Mouse (Mus musculus) heart, embryonic 12.5 days (tissue): Measurements from ENCODE around the gene Rab30. TPM values are rescaled to one million over a fixed set of nuclear protein-coding genes. Genes with fewer than 3 reads are reported as not detected.

Experiments
- ATAC-seq: fragments of 200-750 bp; cut with Nextera tagmentation; 2 replicates; pipeline ENCODE4 v1.8.0; 2017; ENCODE audit warnings: moderate TSS enrichment, moderate library complexity; ENCODE audit not compliant: insufficient number of reproducible peaks, low FRiP score
- H3K27ac ChIP-seq: fragments of 300-500 bp; sonication (generic); 2 replicates; pipeline ENCODE4 v1.5.1; 2016; ENCODE audit warnings: mild to moderate bottlenecking, moderate library complexity; ENCODE audit not compliant: poor library complexity, severe bottlenecking
- H3K27me3 ChIP-seq: fragments of 300-500 bp; sonication (generic); replicated peaks from 2 replicates; pipeline ENCODE4 v1.6.1; 2016; ENCODE audit warnings: mild to moderate bottlenecking, moderate library complexity
- H3K36me3 ChIP-seq: fragments of 300-500 bp; sonication (generic); 2 replicates; pipeline ENCODE4 v1.6.1; 2016; ENCODE audit warnings: mild to moderate bottlenecking, moderate library complexity
- H3K4me1 ChIP-seq: fragments of 300-500 bp; sonication (generic); replicated peaks from 2 replicates; pipeline ENCODE4 v1.6.1; 2016; ENCODE audit warnings: mild to moderate bottlenecking
- H3K4me2 ChIP-seq: fragments of 300-500 bp; sonication (generic); 2 replicates; pipeline ENCODE4 v1.6.1; 2016; ENCODE audit warnings: mild to moderate bottlenecking, moderate library complexity
- H3K4me3 ChIP-seq: fragments of 300-500 bp; sonication (generic); 2 replicates; pipeline ENCODE4 v1.5.1; 2016; ENCODE audit warnings: mild to moderate bottlenecking
- H3K9ac ChIP-seq: fragments of 300-500 bp; sonication (generic); 2 replicates; pipeline ENCODE4 v1.6.1; 2016; ENCODE audit warnings: mild to moderate bottlenecking, moderate library complexity
- H3K9me3 ChIP-seq: fragments of 300-500 bp; sonication (generic); replicated peaks from 2 replicates; pipeline ENCODE4 v1.6.1; 2016; ENCODE audit warnings: mild to moderate bottlenecking, moderate library complexity
- whole genome bisulfite sequencing: fragments of 180-500 bp; shearing (Covaris S2); methylation state at CpG from one replicate; pipeline ENCODE4 v1.1.7; 2016; 5-methylcytosine and 5-hydroxymethylcytosine counted together
- polyA plus RNA-seq: library from polyadenylated mRNA; unstranded; fragments of >200 nt; fragmentation: Nextera tagmentation; extraction: Ambion mirVana; gene quantifications from 2 replicates; pipeline ENCODE4 v1.2.1, GENCODE M21; 2016

Rab30 gene
- polyA plus RNA-seq, 1 experiment from 2014 or later = 9.4 TPM

DNA sequence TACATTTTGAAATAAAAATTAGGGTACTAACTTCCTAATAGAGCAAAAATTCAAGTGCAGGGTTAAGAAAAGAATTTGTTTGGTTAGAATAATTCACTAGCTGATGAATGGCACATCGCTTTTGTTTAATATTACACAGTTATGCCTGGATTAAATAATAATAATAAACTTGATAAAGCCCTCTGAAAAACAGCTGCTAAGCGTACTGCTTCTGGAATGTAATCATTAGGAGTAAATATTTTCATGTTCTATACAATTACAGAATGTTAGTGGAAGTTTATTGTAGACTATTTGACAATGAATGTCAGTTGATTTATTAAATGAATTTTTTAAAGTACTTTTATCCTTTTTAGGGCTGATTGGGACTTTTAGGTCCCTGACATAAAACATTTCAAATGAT is 100.9 kb downstream of the Rab30 start:
- ATAC-seq = no peak
- no peak overlapping the region for H3K9ac ChIP-seq
- no peaks in the 10 kb centered on the region for H3K9me3 ChIP-seq
- H3K27me3 ChIP-seq = no peaks in the 10 kb centered on the region
- H3K4me1 ChIP-seq = no peaks in the 10 kb centered on the region
- H3K4me3 ChIP-seq = no peak overlapping the region
- no peak overlapping the region for H3K27ac ChIP-seq
- WGBS = 80% methylated on average over 2 of the region's 2 CpGs
- no peak overlapping the region for H3K4me2 ChIP-seq
- no peaks in the 10 kb centered on the region for H3K36me3 ChIP-seq

DNA sequence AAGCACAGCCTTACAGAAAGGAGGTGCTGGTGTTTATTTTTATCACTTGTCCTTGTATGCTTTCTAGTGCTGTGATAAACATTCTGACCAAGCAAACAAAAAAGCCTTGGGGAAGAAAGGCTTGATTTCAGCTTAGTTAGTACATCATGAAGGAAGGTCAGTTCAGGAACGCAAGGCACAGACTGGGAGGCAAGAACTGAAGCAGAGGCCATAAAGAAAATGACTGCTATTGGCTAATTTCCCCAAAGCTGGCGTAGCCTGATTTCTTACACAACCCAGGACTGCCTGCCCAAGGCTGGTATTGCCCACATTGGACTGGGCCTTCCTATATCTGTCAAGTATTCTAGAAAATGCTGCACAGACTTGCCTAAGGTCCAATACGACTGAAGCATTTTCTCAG is 106.8 kb downstream of the Rab30 start:
- Histone ChIP-seq H3K9me3 (no peaks in the 10 kb centered on the region), H3K27me3 (no peaks in the 10 kb centered on the region), H3K4me2 (no peak overlapping the region), H3K4me3 (no peak overlapping the region), H3K27ac (no peak overlapping the region), H3K36me3 (no peaks in the 10 kb centered on the region), H3K9ac (no peak overlapping the region), H3K4me1 (no peaks in the 10 kb centered on the region)
- WGBS = 75% methylated on average over 3 of the region's 3 CpGs
- ATAC-seq = no peak

DNA sequence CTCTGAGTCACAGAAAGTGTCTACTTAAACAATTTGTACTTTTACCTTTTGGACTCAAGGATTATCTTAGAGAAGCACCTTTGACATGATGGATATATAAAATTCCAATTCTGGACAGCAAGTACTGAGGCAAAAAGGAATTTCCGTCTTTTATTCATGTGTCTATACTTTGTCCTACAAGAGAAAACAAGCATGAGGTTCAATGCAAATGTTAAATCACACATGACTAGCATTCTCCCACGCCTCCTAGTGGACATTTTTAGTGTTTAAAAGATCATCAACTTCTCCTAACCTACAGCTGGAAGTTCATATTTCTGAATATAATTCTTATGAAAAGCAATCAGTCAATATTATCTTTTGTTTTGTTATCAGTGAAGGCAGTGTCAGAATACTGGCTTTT is 125.1 kb downstream of the Rab30 start:
- Histone ChIP-seq H3K4me2 (no peak overlapping the region), H3K27me3 (no peaks in the 10 kb centered on the region), H3K9ac (no peak overlapping the region), H3K4me3 (no peak overlapping the region), H3K4me1 (no peaks in the 10 kb centered on the region), H3K36me3 (peaks cover 13% of the 10 kb centered on the region), H3K9me3 (no peaks in the 10 kb centered on the region), H3K27ac (no peak overlapping the region)
- WGBS = 44% methylated on average over 2 of the region's 2 CpGs
- no peak for ATAC-seq

DNA sequence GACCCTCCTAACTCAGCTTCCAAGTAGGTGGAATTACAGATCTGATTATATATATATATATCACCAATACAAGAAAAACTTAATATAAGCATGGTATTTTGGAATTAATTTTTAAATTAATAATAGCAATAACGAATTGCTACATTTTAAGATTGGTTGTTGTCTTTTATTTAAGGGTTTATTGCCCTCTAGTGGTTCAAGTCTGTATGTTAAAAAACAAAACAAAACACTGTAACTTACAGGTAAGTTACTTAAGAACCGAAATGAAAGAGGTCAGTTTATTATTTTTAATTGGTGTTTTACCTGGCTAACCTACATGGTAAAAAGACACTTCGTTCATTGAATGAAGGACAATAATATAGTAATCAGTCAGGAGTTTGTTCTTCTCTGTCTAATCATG is 128.8 kb downstream of the Rab30 start:
- 0 out of 2 replicates have a peak, but pooled peaks cover 10% of the 10 kb centered on the region for H3K36me3 ChIP-seq
- H3K27ac ChIP-seq = no peak overlapping the region
- H3K9me3 ChIP-seq = no peaks in the 10 kb centered on the region
- H3K27me3 ChIP-seq = no peaks in the 10 kb centered on the region
- no peak overlapping the region for H3K4me2 ChIP-seq
- ATAC-seq = no peak
- 69% methylated on average over 3 of the region's 3 CpGs for WGBS
- no peak overlapping the region for H3K9ac ChIP-seq
- no peak overlapping the region for H3K4me3 ChIP-seq
- peaks cover 5% of the 10 kb centered on the region for H3K4me1 ChIP-seq

DNA sequence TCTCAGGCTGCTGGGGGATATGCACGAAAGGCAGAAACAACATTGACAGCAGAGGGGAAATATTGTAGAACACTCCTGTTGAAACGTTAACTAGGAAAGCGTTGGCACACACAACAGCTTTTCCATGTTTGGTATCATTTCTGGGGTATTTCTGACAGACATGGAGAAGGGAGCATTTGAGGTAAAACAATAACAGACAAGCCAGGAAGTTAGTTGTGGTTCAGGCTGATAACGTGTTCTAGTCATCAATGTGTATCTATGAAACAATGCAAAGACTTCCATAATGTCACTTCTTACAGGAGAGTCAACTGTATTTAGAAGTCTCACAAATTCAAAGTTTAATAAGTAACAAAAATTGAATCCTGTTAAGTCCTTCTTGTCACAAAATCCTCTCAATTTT is 130.2 kb downstream of the Rab30 start:
- H3K9me3 ChIP-seq = no peaks in the 10 kb centered on the region
- H3K4me3 ChIP-seq = no peak overlapping the region
- ATAC-seq = no peak
- 0 out of 2 replicates have a peak, but pooled peaks cover 10% of the 10 kb centered on the region for H3K36me3 ChIP-seq
- no peak overlapping the region for H3K4me2 ChIP-seq
- H3K9ac ChIP-seq = no peak overlapping the region
- H3K4me1 ChIP-seq = peaks cover 10% of the 10 kb centered on the region
- no peaks in the 10 kb centered on the region for H3K27me3 ChIP-seq
- WGBS = 79% methylated on average over 4 of the region's 4 CpGs
- H3K27ac ChIP-seq = no peak overlapping the region

DNA sequence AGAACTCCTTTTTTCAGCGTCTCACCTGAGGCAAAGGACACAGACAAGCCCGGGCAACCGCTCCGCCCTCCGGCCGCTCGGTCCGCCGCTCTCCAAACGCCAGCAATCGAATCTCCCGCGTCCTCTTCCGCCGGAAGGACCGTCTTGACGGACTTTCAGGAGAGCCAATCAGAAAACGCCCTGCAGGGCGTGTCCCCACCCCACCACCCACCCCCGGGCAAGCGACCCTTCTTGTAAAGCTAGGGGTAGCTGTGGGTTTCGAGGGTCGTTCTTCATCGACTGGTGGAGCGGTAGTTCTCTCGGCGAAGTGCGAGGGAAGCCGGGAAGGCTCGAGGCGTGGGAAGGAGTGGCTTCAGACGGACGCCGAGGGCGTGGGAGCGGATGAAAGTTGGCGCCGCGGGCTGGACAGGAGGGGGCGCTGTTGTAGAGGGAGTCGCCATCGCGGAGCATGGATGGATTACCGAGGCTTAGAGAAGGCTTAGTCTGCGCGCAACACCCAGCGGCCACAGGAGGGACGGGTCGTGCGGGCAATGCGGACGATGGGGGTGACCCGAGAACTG is 132.8 kb downstream of the Rab30 start, which contains the start of the genes Ddias and Prcp:
Ddias (minus strand) TSS at position 132 of the 560 bp plus-strand sequence.
Prcp (plus strand) TSS at position 355 of the 560 bp plus-strand sequence.
- peaks cover 13% of the 10 kb centered on the region for H3K4me1 ChIP-seq
- H3K4me3 ChIP-seq = peak within 1 kb of the TSS; percentile 57
- H3K9ac ChIP-seq = peak within 1 kb of the TSS; percentile 85
- H3K27me3 ChIP-seq = no peaks in the 10 kb centered on the region
- no peaks in the 10 kb centered on the region for H3K9me3 ChIP-seq
- 0 out of 2 replicates have a peak, but pooled peaks cover 6% of the 10 kb centered on the region for H3K36me3 ChIP-seq
- H3K4me2 ChIP-seq = peak within 1 kb of the TSS; percentile 88
- WGBS = under 1% methylated on average over 53 of the region's 53 CpGs
- H3K27ac ChIP-seq = peak within 1 kb of the TSS; percentile 98
- peak; percentile 86 for ATAC-seq

DNA sequence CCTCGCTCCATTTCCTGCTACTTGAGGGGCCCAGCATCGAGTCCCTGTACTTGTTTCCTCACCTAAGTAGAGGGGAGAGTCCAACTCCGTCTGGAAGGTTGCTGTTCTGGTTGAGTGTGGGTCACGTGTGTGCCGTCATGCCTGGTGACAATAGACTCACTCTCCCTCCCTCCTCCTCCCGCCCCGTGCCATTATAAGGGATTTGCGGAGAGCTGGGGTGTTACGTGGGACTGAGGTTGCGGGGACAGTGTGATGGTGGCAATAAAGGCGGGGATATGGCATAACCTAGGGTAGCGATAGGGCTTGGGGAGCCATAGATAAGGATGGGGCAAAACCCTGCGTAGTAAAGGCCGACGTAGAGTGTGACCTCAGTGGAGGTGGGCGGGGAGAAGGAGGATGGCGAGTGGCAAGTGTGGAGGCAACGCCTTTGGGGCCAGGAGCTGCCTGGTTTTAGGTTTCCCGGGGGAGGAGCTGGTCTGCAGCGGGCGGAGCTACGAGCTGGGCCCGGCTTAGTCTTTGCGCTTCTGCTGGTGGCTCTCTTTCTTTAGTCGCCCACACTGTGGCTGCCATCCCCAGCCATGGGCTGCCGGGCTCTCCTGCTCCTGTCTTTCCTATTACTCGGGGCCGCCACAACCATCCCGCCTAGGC is 133.5 kb downstream of the Rab30 start:
- peak overlapping the region; percentile 57 for H3K4me3 ChIP-seq
- H3K27ac ChIP-seq = peak overlapping the region; percentile 98
- peak overlapping the region; percentile 85 for H3K9ac ChIP-seq
- H3K4me2 ChIP-seq = peak overlapping the region; percentile 88
- WGBS = under 1% methylated on average over 29 of the region's 29 CpGs
- H3K27me3 ChIP-seq = no peaks in the 10 kb centered on the region
- H3K4me1 ChIP-seq = peaks cover 13% of the 10 kb centered on the region
- no peaks in the 10 kb centered on the region for H3K9me3 ChIP-seq
- ATAC-seq = peak; percentile 93
- H3K36me3 ChIP-seq = 0 out of 2 replicates have a peak, but pooled peaks cover 4% of the 10 kb centered on the region

DNA sequence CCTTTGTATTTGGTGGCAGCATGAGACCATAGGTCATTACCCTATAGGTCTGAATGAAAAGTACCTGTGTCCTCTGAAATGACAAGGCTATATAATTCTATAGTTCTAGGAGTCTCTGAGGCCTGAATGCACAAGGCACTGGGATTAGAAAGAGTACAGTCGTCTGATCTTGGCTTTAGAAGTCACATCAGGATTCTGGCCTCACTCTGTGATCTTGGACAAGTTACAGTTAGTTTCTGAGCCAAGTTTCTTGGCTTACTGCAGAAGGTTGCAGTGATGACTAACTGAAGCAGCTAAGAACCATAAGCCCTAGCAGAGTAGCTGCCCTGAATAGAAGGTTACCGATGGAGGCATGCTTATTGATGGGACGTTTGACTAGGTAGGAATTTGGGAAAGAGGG is 134.7 kb downstream of the Rab30 start:
- H3K4me2 ChIP-seq = peak overlapping the region; percentile 88
- H3K36me3 ChIP-seq = 0 out of 2 replicates have a peak, but pooled peaks cover 4% of the 10 kb centered on the region
- peak overlapping the region; percentile 28; the same call in 1 of the 2 replicates for H3K9ac ChIP-seq
- no peaks in the 10 kb centered on the region for H3K27me3 ChIP-seq
- H3K4me3 ChIP-seq = peak overlapping the region; percentile 57
- no peaks in the 10 kb centered on the region for H3K9me3 ChIP-seq
- H3K27ac ChIP-seq = peak overlapping the region; percentile 23; the same call in 1 of the 2 replicates
- WGBS = 40% methylated on average over 3 of the region's 3 CpGs
- peaks cover 13% of the 10 kb centered on the region for H3K4me1 ChIP-seq
- ATAC-seq = no peak

DNA sequence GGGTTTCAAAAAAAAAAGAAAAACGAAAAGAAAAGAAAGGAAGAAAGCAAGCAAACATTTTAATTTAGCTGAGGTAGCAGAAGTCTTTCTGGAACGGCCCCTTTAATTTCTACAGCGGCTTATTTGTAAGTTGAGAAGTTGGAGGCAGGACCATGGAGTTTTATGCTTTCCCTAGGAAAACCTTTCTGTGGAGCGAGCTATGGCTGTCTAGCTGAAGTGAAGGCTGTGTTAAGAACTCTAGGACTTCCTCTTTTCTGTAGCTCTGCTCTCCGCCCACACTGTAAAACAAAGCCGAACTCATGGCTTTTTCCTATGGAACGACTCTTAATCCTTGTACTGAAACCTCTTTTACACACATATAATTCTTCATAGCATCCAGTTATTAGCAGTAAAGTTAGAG is 135.1 kb downstream of the Rab30 start:
- 41% methylated on average over 7 of the region's 7 CpGs for WGBS
- peak overlapping the region; percentile 46; the same call in 1 of the 2 replicates for H3K27ac ChIP-seq
- H3K4me3 ChIP-seq = peak overlapping the region; percentile 30
- peak overlapping the region; percentile 59 for H3K4me2 ChIP-seq
- H3K4me1 ChIP-seq = peaks cover 13% of the 10 kb centered on the region
- H3K9ac ChIP-seq = no peak overlapping the region
- no peaks in the 10 kb centered on the region for H3K27me3 ChIP-seq
- H3K36me3 ChIP-seq = 0 out of 2 replicates have a peak, but pooled peaks cover under 1% of the 10 kb centered on the region
- no peak for ATAC-seq
- H3K9me3 ChIP-seq = no peaks in the 10 kb centered on the region

DNA sequence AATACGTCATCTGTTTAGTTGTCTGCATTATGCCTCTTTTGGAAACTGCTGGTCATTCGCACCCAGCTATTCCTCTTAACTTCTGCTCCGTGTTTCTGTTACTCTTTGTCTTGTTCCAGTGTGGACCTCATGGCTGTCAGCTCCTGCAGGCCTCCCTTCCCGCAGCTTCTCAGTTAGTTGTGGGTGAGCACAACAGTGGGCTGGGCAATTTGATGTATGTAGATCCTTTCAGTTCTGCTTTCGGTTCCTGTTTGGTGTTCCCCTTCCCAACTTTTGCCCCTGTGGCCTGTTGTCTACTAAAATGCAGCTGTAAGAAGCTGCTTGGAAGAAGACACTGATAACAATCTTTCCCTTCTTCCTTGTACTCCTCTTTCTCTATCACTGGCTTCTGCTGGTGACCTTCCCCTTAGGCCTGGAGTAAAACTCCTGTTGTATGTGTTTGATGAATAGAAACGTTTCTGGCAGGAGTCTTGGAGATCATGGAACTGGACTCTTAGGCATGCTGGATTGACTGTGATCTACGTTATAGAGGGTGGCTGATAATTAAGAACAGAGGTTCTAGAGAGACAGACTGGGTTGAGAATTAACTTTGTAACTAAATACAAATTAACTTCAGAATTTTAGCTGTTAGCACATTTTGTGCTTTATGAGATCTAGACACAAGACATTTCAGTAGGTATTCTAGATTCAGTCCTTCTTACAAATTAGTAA is 137.3 kb downstream of the Rab30 start:
- WGBS = 65% methylated on average over 7 of the region's 7 CpGs
- Histone ChIP-seq H3K9me3 (no peaks in the 10 kb centered on the region), H3K4me1 (peaks cover 9% of the 10 kb centered on the region; the same call in 1 of the 2 replicates), H3K36me3 (no peaks in the 10 kb centered on the region), H3K27ac (no peak overlapping the region), H3K27me3 (no peaks in the 10 kb centered on the region), H3K9ac (no peak overlapping the region), H3K4me3 (no peak overlapping the region), H3K4me2 (no peak overlapping the region; the same call in 1 of the 2 replicates)
- ATAC-seq = no peak
